17 mouse cellular contexts compared by ENCODE assay signal in the genomic region with DNA sequence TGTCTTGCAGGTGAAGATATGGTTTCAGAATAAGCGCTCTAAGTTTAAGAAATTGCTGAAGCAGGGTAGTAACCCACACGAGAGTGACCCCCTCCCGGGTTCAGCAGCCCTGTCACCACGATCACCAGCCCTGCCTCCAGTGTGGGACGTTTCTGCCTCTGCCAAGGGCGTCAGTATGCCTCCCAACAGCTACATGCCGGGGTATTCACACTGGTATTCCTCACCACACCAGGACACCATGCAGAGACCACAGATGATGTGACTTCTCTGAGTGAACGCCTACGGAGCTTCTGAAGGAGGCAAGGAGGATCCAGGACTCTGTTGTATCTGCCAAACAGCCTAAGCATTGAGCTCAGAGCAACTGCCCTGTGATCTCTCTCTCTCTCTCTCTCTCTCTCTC. TPM values are rescaled to one million over a fixed set of nuclear protein-coding genes. Genes with fewer than 3 reads are reported as not detected.
A peak's percentile ranks its signal among the peaks of the same experiment; 100 is the strongest.
DNase-seq lines count a peak whose midpoint lies in the region; ATAC-seq lines count a peak whose summit lies in the region.
"Had no signal": no experiment of that assay in that cellular context is flagged by ENCODE, and none has a peak within 500 bp of the region (broad histone marks: within the 10 kb centered on the region; RNA-seq: fewer than 3 reads in every experiment).

No protein-coding gene starts in this region.

- H3K36me3 ChIP-seq in embryonic facial prominence, embryonic 10.5 days (replicated peaks): no peaks in the 10 kb centered on the region
- no peaks in the 10 kb centered on the region for H3K36me3 ChIP-seq in forebrain, embryonic 14.5 days (ENCODE audit: control insufficient read depth, insufficient read depth, low read length)
- H3K36me3 ChIP-seq in midbrain, embryonic 14.5 days (ENCODE audit: control insufficient read depth, insufficient read depth, low read length): no peaks in the 10 kb centered on the region
- H3K36me3 ChIP-seq in heart, embryonic 12.5 days: no peaks in the 10 kb centered on the region
- H3K36me3 ChIP-seq: neural tube, embryonic 13.5 days had no signal

- peak overlapping the region; percentile 71 for H3K9ac ChIP-seq in forebrain, embryonic 14.5 days (ENCODE audit: low read length)
- no peak overlapping the region for H3K9ac ChIP-seq in midbrain, embryonic 14.5 days (replicated peaks; ENCODE audit: low read length)
- no peak overlapping the region for H3K9ac ChIP-seq in heart, embryonic 12.5 days
- H3K9ac ChIP-seq: liver, postnatal 0 days; neural tube, embryonic 13.5 days had no signal

- H3K4me3 ChIP-seq in embryonic facial prominence, embryonic 10.5 days: peak overlapping the region; percentile 74
- peak overlapping the region; percentile 50 for H3K4me3 ChIP-seq in forebrain, embryonic 14.5 days (ENCODE audit: low read depth, low read length)
- H3K4me3 ChIP-seq in midbrain, embryonic 14.5 days (replicated peaks; ENCODE audit: low read depth, low read length): no peak overlapping the region
- H3K4me3 ChIP-seq in heart, embryonic 12.5 days: no peak overlapping the region
- H3K4me3 ChIP-seq: neural tube, embryonic 13.5 days had no signal

- H3K9me3 ChIP-seq in embryonic facial prominence, embryonic 10.5 days: no peaks in the 10 kb centered on the region
- no peaks in the 10 kb centered on the region for H3K9me3 ChIP-seq in forebrain, embryonic 14.5 days (replicated peaks; ENCODE audit: control insufficient read depth, low read length)
- H3K9me3 ChIP-seq in midbrain, embryonic 14.5 days (ENCODE audit: control insufficient read depth, low read length): no peaks in the 10 kb centered on the region
- no peaks in the 10 kb centered on the region for H3K9me3 ChIP-seq in heart, embryonic 12.5 days (replicated peaks)
- H3K9me3 ChIP-seq: neural tube, embryonic 13.5 days had no signal

- H3K27me3 ChIP-seq in embryonic facial prominence, embryonic 10.5 days (replicated peaks; ENCODE audit: low read depth, poor library complexity, severe bottlenecking): peaks cover 100% of the 10 kb centered on the region
- H3K27me3 ChIP-seq in forebrain, embryonic 14.5 days (replicated peaks; ENCODE audit: control insufficient read depth, insufficient read depth, low read length): peaks cover 60% of the 10 kb centered on the region
- H3K27me3 ChIP-seq in midbrain, embryonic 14.5 days (ENCODE audit: control insufficient read depth, insufficient read depth, low read length): peaks cover 88% of the 10 kb centered on the region
- H3K27me3 ChIP-seq in heart, embryonic 12.5 days (replicated peaks): peaks cover 79% of the 10 kb centered on the region

- WGBS in embryonic facial prominence, embryonic 10.5 days: 10% methylated on average over 9 of the region's 9 CpGs
- WGBS in forebrain, embryonic 14.5 days: 5% methylated on average over 9 of the region's 9 CpGs
- WGBS in midbrain, embryonic 14.5 days: under 1% methylated on average over 9 of the region's 9 CpGs
- 12% methylated on average over 9 of the region's 9 CpGs for WGBS in heart, embryonic 12.5 days

- DNase-seq in embryo, embryonic 10 days (ENCODE audit: low spot score): peak; percentile 39
- peak; percentile 45 for DNase-seq in embryonic facial prominence, embryonic 10.5 days (ENCODE audit: low spot score)
- no peak for DNase-seq in forebrain, embryonic 14.5 days (ENCODE audit: low spot score)
- DNase-seq in midbrain, embryonic 14.5 days: peak; percentile 8
- no peak for DNase-seq in left cerebral cortex, adult 9 months (ENCODE audit: low spot score in 2 of 2)
- DNase-seq: adrenal gland, postnatal 10 days; cerebellum, adult 9-10 months; kidney, adult 2 months; kidney, postnatal 4 days; liver, postnatal 0 days; retina, postnatal 1 day had no signal

- peak overlapping the region; percentile 96 for H3K27ac ChIP-seq in embryonic facial prominence, embryonic 10.5 days (replicated peaks)
- peak overlapping the region; percentile 92 for H3K27ac ChIP-seq in forebrain, embryonic 14.5 days (ENCODE audit: low read depth, low read length)
- H3K27ac ChIP-seq in midbrain, embryonic 14.5 days (replicated peaks; ENCODE audit: low read depth, low read length): no peak overlapping the region
- no peak overlapping the region for H3K27ac ChIP-seq in heart, embryonic 12.5 days (ENCODE audit: poor library complexity, severe bottlenecking)
- H3K27ac ChIP-seq: neural tube, embryonic 13.5 days had no signal

- peaks cover 20% of the 10 kb centered on the region for H3K4me1 ChIP-seq in embryonic facial prominence, embryonic 10.5 days
- H3K4me1 ChIP-seq in forebrain, embryonic 14.5 days (ENCODE audit: control insufficient read depth, insufficient read depth, low read length): no peaks in the 10 kb centered on the region; the same call in 1 of the 2 replicates
- H3K4me1 ChIP-seq in midbrain, embryonic 14.5 days (ENCODE audit: control insufficient read depth, insufficient read depth, low read length): peaks cover 6% of the 10 kb centered on the region; the same call in 1 of the 2 replicates
- peaks cover 16% of the 10 kb centered on the region; the same call in 1 of the 2 replicates for H3K4me1 ChIP-seq in heart, embryonic 12.5 days (replicated peaks)

- peak overlapping the region; percentile 65 for H3K4me2 ChIP-seq in forebrain, embryonic 14.5 days (ENCODE audit: low read length)
- H3K4me2 ChIP-seq in midbrain, embryonic 14.5 days (ENCODE audit: low read length): no peak overlapping the region; the same call in 1 of the 2 replicates
- H3K4me2 ChIP-seq in heart, embryonic 12.5 days: no peak overlapping the region
- H3K4me2 ChIP-seq: neural tube, embryonic 13.5 days had no signal

- ATAC-seq in forebrain, embryonic 14.5 days: no peak
- ATAC-seq in midbrain, embryonic 14.5 days (ENCODE audit: low FRiP score, low TSS enrichment): no peak
- no peak for ATAC-seq in CD4-positive, CD25-positive, alpha-beta regulatory T cell, adult 4 months
- no peak for ATAC-seq in heart, embryonic 12.5 days (ENCODE audit: insufficient number of reproducible peaks, low FRiP score)
- ATAC-seq: hindbrain, embryonic 16.5 days; liver, postnatal 0 days had no signal

RNA-seq across cellular contexts. Expression of a gene that starts 3.9 kb away (rescaled TPM):
- polyA plus RNA-seq in embryonic facial prominence, embryonic 10.5 days (2016; fragmentation: Nextera tagmentation; extraction: Ambion mirVana): 4.9 and 5.9 TPM in 2 replicates
- 4.4 and 5.8 TPM in 2 replicates for polyA plus RNA-seq in forebrain, embryonic 14.5 days (2014; fragmentation: Nextera tagmentation; extraction: Ambion mirVana)
- not detected in 2 replicates for polyA plus RNA-seq in midbrain, embryonic 14.5 days (2014; fragmentation: Nextera tagmentation; extraction: Ambion mirVana)
- polyA plus RNA-seq in CD4-positive, CD25-positive, alpha-beta regulatory T cell, adult 4 months (2017; shearing (Covaris generic)): not detected
- polyA plus RNA-seq in heart, embryonic 12.5 days (2016; fragmentation: Nextera tagmentation; extraction: Ambion mirVana): 0.14 TPM in 1 of 2 replicates, not detected in the other
- polyA plus RNA-seq: heart, embryonic 16.5 days; hindbrain, embryonic 16.5 days; kidney, adult 2 months; liver, postnatal 0 days; neural tube, embryonic 13.5 days; thymus, postnatal 0 days had no signal

RNA-seq across cellular contexts. Expression of a gene that starts 14.9 kb away (rescaled TPM):
- 75.5 and 92.2 TPM in 2 replicates for polyA plus RNA-seq in embryonic facial prominence, embryonic 10.5 days (2016; fragmentation: Nextera tagmentation; extraction: Ambion mirVana)
- polyA plus RNA-seq in forebrain, embryonic 14.5 days (2014; fragmentation: Nextera tagmentation; extraction: Ambion mirVana): 55.7 and 77.2 TPM in 2 replicates
- 0.26 and 0.82 TPM in 2 replicates for polyA plus RNA-seq in midbrain, embryonic 14.5 days (2014; fragmentation: Nextera tagmentation; extraction: Ambion mirVana)
- polyA plus RNA-seq in CD4-positive, CD25-positive, alpha-beta regulatory T cell, adult 4 months (2017; shearing (Covaris generic)): not detected
- 0.98 and 1.5 TPM in 2 replicates for polyA plus RNA-seq in heart, embryonic 12.5 days (2016; fragmentation: Nextera tagmentation; extraction: Ambion mirVana)
- polyA plus RNA-seq: hindbrain, embryonic 16.5 days; kidney, adult 2 months; liver, postnatal 0 days had no signal

Comparison
In these comparisons a context has a peak if more than half of its experiments do, and no peak if none do; other contexts are left out.
1. DNase-seq: peak in embryo, embryonic 10 days (single experiment), embryonic facial prominence, embryonic 10.5 days (single experiment) and midbrain, embryonic 14.5 days (single experiment); none in forebrain, embryonic 14.5 days (single experiment) and left cerebral cortex, adult 9 months (0 of 2).
2. H3K27ac ChIP-seq: peak in embryonic facial prominence, embryonic 10.5 days (single experiment) and forebrain, embryonic 14.5 days (single experiment); none in midbrain, embryonic 14.5 days (single experiment) and heart, embryonic 12.5 days (single experiment).
3. H3K4me3 ChIP-seq: peak in embryonic facial prominence, embryonic 10.5 days (single experiment) and forebrain, embryonic 14.5 days (single experiment); none in midbrain, embryonic 14.5 days (single experiment) and heart, embryonic 12.5 days (single experiment).
4. RNA of a gene that starts 14.9 kb away (polyA plus RNA-seq): 75.5 to 92.2 TPM in embryonic facial prominence, embryonic 10.5 days and 55.7 to 77.2 TPM in forebrain, embryonic 14.5 days; 0.98 to 1.5 TPM in heart, embryonic 12.5 days, 0.26 to 0.82 TPM in midbrain, embryonic 14.5 days and not detected in CD4-positive, CD25-positive, alpha-beta regulatory T cell, adult 4 months; every median in the first group is over 10 times any median in the second.